Mouse (Mus musculus) olfactory bulb, adult 2 months (tissue): ENCODE results near the gene Ak1. TPM values are rescaled to one million over a fixed set of nuclear protein-coding genes. Genes with fewer than 3 reads are reported as not detected.
A peak's percentile ranks its signal among the peaks of the same experiment; 100 is the strongest.

ENCODE experiments used
- H3K27ac ChIP-seq: fragments of 200-500 bp; 2 replicates; pipeline ENCODE4 v1.5.1; 2012; ENCODE audit warnings: low read depth, low read length; ENCODE audit not compliant: insufficient read depth
- H3K4me1 ChIP-seq: fragments of 200-500 bp; 2 replicates; pipeline ENCODE4 v1.6.1; 2012; ENCODE audit warnings: low read length; ENCODE audit not compliant: control insufficient read depth, insufficient read depth
- H3K4me3 ChIP-seq: fragments of 200-500 bp; 2 replicates; pipeline ENCODE4 v1.5.1; 2012; ENCODE audit warnings: mild to moderate bottlenecking, low read depth, low read length, moderate library complexity; ENCODE audit not compliant: insufficient read depth
- CTCF ChIP-seq: fragments of 200-500 bp; IDR thresholded peaks from 2 replicates; pipeline ENCODE4 v1.5.1; 2012; ENCODE audit warnings: low read depth, mild to moderate bottlenecking, low read length, moderate library complexity; ENCODE audit not compliant: insufficient read depth
- POLR2A ChIP-seq: fragments of 200-500 bp; IDR thresholded peaks from 2 replicates; pipeline ENCODE4 v1.6.1; 2012; ENCODE audit warnings: mild to moderate bottlenecking, low read depth, low read length, moderate library complexity; ENCODE audit not compliant: insufficient read depth
- WGBS: fragments of 180-500 bp; shearing (Covaris S2); methylation state at CpG from one replicate; pipeline ENCODE4 v1.1.7; 2018; 5-methylcytosine and 5-hydroxymethylcytosine counted together
- polyA plus RNA-seq: library from polyadenylated mRNA; stranded (reverse); fragments of >200 nt; gene quantifications from 2 replicates; pipeline ENCODE4 v1.2.4, GENCODE M21; 2012; ENCODE audit warnings: low replicate concordance; ENCODE audit not compliant: missing spikeins, insufficient read depth, insufficient read length

Ak1 gene
- polyA plus RNA-seq, 1 experiment, result not detected

- 30% methylated on average over 9 of the region's 9 CpGs for WGBS
- H3K4me1 ChIP-seq, result peaks cover 71% of the 10 kb centered on the region
- H3K27ac ChIP-seq, result no peak overlapping the region
- TF ChIP-seq CTCF, result no peak
- no peak for TF ChIP-seq POLR2A
- H3K4me3 ChIP-seq, result peak overlapping the region; percentile 63
Observed at GRCm38 (mm10) chr2:32629276-32629976, 7.9 kb downstream of the Ak1 start.

- TF ChIP-seq POLR2A (no peak), CTCF (no peak)
- WGBS, result 70% methylated on average over 9 of the region's 9 CpGs
- Histone ChIP-seq H3K4me1 (peaks cover 67% of the 10 kb centered on the region), H3K27ac (no peak overlapping the region), H3K4me3 (no peak overlapping the region)
Observed at GRCm38 (mm10) chr2:32630036-32630435, 8.5 kb downstream of the Ak1 start.

DNA sequence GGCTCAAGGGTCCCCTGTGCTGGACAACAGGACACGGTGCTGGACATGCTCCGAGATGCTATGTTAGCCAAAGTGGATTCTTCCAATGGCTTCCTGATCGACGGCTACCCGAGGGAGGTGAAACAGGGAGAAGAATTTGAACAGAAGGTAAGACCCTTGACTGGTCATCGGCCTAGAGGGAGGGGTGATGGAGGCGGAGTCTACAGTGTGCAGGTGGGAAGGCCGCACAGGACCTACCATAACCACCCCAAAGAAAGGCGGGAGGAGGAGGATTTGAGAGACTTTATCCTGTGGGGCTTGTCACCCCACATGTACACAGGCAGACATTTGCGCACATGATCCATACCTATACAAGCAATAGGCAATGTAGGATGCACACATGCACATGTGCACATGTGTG is 9.5 kb downstream of the Ak1 start:
- Histone ChIP-seq H3K27ac (no peak overlapping the region), H3K4me3 (no peak overlapping the region), H3K4me1 (peaks cover 66% of the 10 kb centered on the region)
- no peak for TF ChIP-seq POLR2A
- 85% methylated on average over 10 of the region's 10 CpGs for WGBS

DNA sequence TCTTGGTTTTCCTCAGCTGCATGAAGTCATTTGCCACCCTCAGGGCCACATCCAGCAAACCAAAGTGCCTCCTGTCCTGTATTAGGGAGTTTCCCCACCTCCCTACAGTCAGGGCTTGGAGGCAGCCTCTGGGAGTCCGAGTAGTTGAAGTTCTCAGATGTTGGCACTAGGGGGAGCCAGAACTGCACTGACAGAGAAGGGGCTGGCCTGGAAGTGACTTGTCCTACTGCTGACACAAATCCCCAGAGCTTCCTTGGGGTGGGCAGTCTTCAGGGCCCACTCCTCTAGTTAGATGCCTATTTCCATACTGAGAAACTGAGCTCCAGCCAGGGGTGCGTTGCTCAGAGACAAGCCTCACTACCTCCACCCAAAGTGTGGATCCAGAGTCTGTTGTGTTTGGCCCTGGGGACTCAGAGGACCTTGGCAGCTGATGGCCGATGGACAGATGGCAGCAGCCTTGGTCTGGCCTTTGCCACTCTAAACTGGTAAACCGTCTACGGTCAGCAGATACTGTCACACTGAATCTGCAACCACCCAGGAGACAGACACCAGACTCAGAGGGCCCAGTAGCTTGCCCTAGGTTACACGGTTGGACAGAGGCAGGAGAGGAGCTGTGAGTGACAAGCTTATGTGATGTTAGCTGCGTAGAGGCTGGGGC is 10.3 kb downstream of the Ak1 start:
- peak; percentile 61 for TF ChIP-seq CTCF
- no peak for TF ChIP-seq POLR2A
- Histone ChIP-seq H3K4me1 (peaks cover 60% of the 10 kb centered on the region), H3K27ac (no peak overlapping the region), H3K4me3 (no peak overlapping the region)
- WGBS, result 57% methylated on average over 7 of the region's 7 CpGs

- H3K4me1 ChIP-seq, result peaks cover 45% of the 10 kb centered on the region
- no peak for TF ChIP-seq POLR2A
- TF ChIP-seq CTCF, result no peak
- no peak overlapping the region for H3K4me3 ChIP-seq
- H3K27ac ChIP-seq, result no peak overlapping the region
- 43% methylated on average over 5 of the region's 5 CpGs for WGBS
Observed at GRCm38 (mm10) chr2:32633660-32634059, 12.1 kb downstream of the Ak1 start.

DNA sequence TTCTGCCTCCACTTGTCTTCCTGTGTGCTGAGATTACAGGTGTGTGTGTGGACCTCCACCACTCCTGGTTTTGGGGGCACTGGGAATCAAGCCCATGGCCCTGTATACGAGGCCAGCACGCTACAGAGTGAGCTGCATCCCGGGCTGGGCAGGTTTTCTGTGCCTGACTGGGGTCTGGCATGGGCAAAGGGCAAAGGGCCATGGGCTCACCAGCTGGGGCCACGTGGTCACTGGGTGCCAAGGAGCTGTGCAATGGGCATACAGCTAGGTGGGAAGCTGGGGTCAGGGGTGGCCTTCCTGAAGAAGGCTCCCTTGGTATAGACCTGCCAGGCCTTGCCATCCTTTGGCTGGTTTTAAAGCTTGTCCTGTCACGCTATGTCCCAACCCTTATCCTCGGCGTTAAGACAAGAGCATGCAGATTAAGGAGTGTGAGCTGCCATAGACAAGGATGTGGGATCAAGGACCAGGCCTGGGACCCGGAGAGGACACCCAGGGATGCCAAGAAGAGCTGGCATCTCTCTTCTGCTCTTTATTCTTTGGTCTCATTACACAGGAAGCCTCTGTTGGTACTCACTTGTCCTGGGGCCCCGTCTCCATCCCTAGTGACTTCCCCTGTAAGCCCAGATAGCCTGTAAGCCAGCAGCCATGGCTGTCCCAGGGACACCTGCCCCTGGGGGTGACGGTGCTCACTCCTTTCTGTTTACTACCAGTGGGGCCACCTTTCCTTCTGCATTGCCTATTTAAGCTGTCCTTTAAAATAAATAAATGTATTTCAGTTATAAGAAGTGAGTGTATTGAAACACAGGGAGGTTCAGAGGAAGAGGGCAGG is 12.9 kb downstream of the Ak1 start:
- Histone ChIP-seq H3K4me3 (no peak overlapping the region), H3K4me1 (peaks cover 37% of the 10 kb centered on the region), H3K27ac (0 out of 2 replicates have a peak overlapping the region, but pooled peaks have one; percentile 10)
- TF ChIP-seq CTCF, result no peak
- no peak for TF ChIP-seq POLR2A
- WGBS, result 83% methylated on average over 10 of the region's 10 CpGs

DNA sequence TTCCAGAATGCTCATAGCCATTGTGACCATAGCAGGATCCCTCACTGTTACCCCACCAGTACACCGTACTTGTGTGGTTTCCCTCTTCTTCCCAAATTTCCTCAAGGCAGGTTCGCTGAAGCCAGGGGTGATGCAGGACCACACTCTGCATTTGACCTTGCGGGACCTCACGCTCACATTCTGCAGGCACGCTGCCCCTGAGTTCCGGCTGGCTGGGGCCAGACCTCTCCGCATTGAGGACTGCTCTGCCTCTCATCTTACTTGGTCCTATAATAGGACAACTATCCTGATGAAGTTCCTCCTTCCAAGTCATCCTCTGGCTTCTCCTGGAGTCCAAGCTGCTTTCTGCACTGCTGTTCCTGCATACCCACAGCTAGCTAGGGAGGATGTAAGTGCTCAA is 15.1 kb downstream of the Ak1 start:
- Histone ChIP-seq H3K4me3 (no peak overlapping the region), H3K27ac (no peak overlapping the region), H3K4me1 (peaks cover 21% of the 10 kb centered on the region)
- TF ChIP-seq POLR2A (no peak), CTCF (no peak)
- WGBS, result 89% methylated on average over 7 of the region's 7 CpGs

DNA sequence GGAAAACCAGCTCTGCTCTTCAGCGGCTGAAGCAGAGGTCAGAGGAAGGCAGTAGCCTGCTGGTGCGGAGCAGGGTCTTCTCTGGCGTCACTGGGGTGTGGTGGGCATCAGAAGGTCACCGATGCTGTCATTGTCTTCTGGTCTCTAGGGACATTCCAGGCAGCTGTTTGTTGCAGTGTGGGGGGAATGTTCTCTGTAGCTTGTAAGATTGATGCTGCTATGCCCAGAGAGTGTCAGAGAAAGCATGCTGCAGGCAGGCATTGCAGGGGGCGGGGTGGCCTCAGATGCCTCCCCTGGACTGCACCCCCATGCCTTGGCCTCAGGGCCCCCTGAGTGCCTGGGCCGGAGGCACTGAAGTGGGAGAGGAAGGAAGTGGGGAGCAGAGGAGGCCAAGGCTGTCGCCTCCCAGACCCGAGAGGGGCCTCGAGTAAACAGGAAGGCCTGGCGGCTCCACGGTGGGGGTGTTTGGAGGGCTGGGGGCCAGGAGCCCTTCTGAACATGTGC is 16.3 kb downstream of the Ak1 start:
- TF ChIP-seq CTCF, result no peak
- Histone ChIP-seq H3K4me1 (peaks cover 16% of the 10 kb centered on the region), H3K27ac (no peak overlapping the region), H3K4me3 (no peak overlapping the region)
- 60% methylated on average over 11 of the region's 11 CpGs for WGBS

DNA sequence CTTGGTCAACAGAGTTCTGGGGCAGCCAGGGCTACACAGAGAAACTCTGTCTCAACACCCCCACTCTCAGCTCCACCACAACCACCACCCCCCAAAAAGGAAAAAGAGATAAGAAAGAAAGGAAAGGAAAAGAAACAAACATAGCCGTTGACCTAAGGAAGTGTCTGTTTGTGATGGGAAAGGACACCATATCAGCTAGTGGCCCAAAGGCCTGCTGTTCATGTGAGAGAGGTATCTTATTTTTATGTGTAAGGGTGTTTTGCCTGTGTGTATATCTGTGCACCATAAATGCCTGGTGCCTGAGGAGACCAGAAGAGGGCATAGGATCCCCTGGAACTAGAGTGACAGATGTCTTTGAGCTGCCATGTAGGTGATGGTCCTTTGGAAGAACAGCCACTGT is 18.1 kb downstream of the Ak1 start:
- Histone ChIP-seq H3K4me1 (0 out of 2 replicates have a peak, but pooled peaks cover 3% of the 10 kb centered on the region), H3K4me3 (no peak overlapping the region), H3K27ac (no peak overlapping the region)
- WGBS, result 91% methylated on average over 1 of the region's 1 CpGs
- TF ChIP-seq CTCF (no peak), POLR2A (no peak)
